Mouse (Mus musculus) CH12.LX (cell line): ENCODE data around the gene 9130409I23Rik. TPM values are rescaled to one million over a fixed set of nuclear protein-coding genes. Genes with fewer than 3 reads are reported as not detected.

Experiments
- DNase-seq: peaks from one replicate; pipeline ENCODE4 v3.0.0-alpha.2; 2013; ENCODE audit errors: extremely low read depth
- H3K27ac ChIP-seq: 2 replicates; pipeline ENCODE4 v1.5.1; 2012; ENCODE audit warnings: low read depth, mild to moderate bottlenecking, control low read depth, moderate library complexity; ENCODE audit not compliant: insufficient read depth
- H3K27me3 ChIP-seq: replicated peaks from 2 replicates; pipeline ENCODE3; 2012; ENCODE audit warnings: inconsistent platforms
- H3K36me3 ChIP-seq, 2 experiments: replicated peaks in 1 of 2; 2 replicates each; pipeline versions ENCODE3 to v1.6.1; 2012; ENCODE audit warnings: inconsistent platforms in 1 of 2, low read length in 1 of 2, mild to moderate bottlenecking in 1 of 2, mixed read lengths in 1 of 2, moderate library complexity in 1 of 2; ENCODE audit not compliant: control insufficient read depth in 1 of 2, insufficient read depth in 1 of 2
- H3K4me1 ChIP-seq, 2 experiments: 2 replicates each; pipeline ENCODE4 v1.6.1; 2012; ENCODE audit warnings: inconsistent platforms in 1 of 2, moderate library complexity in 1 of 2; ENCODE audit not compliant: insufficient read depth in 2 of 2, control insufficient read depth in 1 of 2
- H3K4me2 ChIP-seq: 2 replicates; pipeline ENCODE4 v1.6.1; 2012; ENCODE audit warnings: low read depth, mild to moderate bottlenecking, control low read depth; ENCODE audit not compliant: poor library complexity, insufficient read depth, severe bottlenecking
- H3K4me3 ChIP-seq, 3 experiments: fragments of 150-350 bp in 1 of 3; sonication (generic) in 1 of 3; replicated peaks in 1 of 3; 2 replicates each; pipeline versions ENCODE3 to v1.5.1; 2011 to 2012; ENCODE audit warnings: low read depth in 2 of 3, low read length in 2 of 3, mild to moderate bottlenecking in 2 of 3, moderate library complexity in 2 of 3, control low read depth in 1 of 3, improper control_type of control experiment in 1 of 3, inconsistent platforms in 1 of 3, mixed read lengths in 1 of 3; ENCODE audit not compliant: poor library complexity in 1 of 3
- H3K79me2 ChIP-seq: replicated peaks from 2 replicates; pipeline ENCODE4 v1.6.1; 2012; ENCODE audit warnings: mild to moderate bottlenecking, moderate library complexity; ENCODE audit not compliant: control insufficient read depth, poor library complexity, insufficient read depth, severe bottlenecking; ENCODE audit errors: extremely low read depth
- H3K9ac ChIP-seq: 2 replicates; pipeline ENCODE4 v1.6.1; 2012; ENCODE audit warnings: low read depth, mild to moderate bottlenecking, control low read depth, moderate library complexity; ENCODE audit not compliant: insufficient read depth
- H3K9me3 ChIP-seq: replicated peaks from 2 replicates; pipeline ENCODE3; 2012; ENCODE audit warnings: low read length, inconsistent platforms, mixed read lengths
- CHD2 ChIP-seq: IDR thresholded peaks from 2 replicates; pipeline ENCODE4 v1.6.1; 2011; ENCODE audit warnings: low read length, improper control_type of control experiment
- E2F4 ChIP-seq: IDR thresholded peaks from 2 replicates; pipeline ENCODE4 v1.6.1; 2011; ENCODE audit warnings: low read depth, low read length, improper control_type of control experiment; ENCODE audit not compliant: insufficient replicate concordance
- EP300 ChIP-seq: IDR thresholded peaks from 2 replicates; pipeline ENCODE4 v1.6.1; 2011; ENCODE audit warnings: low read length, improper control_type of control experiment
- ETS1 ChIP-seq: conservative IDR thresholded peaks from 2 replicates; pipeline ENCODE4 v1.6.1; 2012; ENCODE audit warnings: low read depth, mild to moderate bottlenecking, inconsistent platforms, low read length, improper control_type of control experiment, moderate library complexity
- GABPA ChIP-seq: IDR thresholded peaks from 2 replicates; pipeline ENCODE4 v1.6.1; 2012; ENCODE audit warnings: low read depth, low read length, improper control_type of control experiment, inconsistent platforms; ENCODE audit not compliant: insufficient replicate concordance
- HCFC1 ChIP-seq: IDR thresholded peaks from 2 replicates; pipeline ENCODE4 v1.6.1; 2012; ENCODE audit warnings: low read depth, mild to moderate bottlenecking, inconsistent platforms, low read length, improper control_type of control experiment
- JUND ChIP-seq: conservative IDR thresholded peaks from 2 replicates; pipeline ENCODE4 v1.6.1; 2011; ENCODE audit warnings: low read depth, low read length, improper control_type of control experiment
- KAT2A ChIP-seq: IDR thresholded peaks from 2 replicates; pipeline ENCODE4 v1.6.1; 2012; ENCODE audit warnings: low read length, improper control_type of control experiment, inconsistent platforms; ENCODE audit not compliant: insufficient replicate concordance
- MAX ChIP-seq: IDR thresholded peaks from 2 replicates; pipeline ENCODE4 v1.6.1; 2011; ENCODE audit warnings: low read length, improper control_type of control experiment
- MAZ ChIP-seq: IDR thresholded peaks from 2 replicates; pipeline ENCODE4 v1.6.1; 2012; ENCODE audit warnings: low read depth, mild to moderate bottlenecking, inconsistent platforms, low read length, improper control_type of control experiment, moderate library complexity
- MEF2A ChIP-seq: IDR thresholded peaks from 2 replicates; pipeline ENCODE4 v1.6.1; 2014; ENCODE audit warnings: low read depth, mild to moderate bottlenecking, inconsistent platforms, low read length, improper control_type of control experiment, borderline replicate concordance
- MYC ChIP-seq: IDR thresholded peaks from 2 replicates; pipeline ENCODE4 v1.6.1; 2011; ENCODE audit warnings: low read depth, mild to moderate bottlenecking, improper control_type of control experiment, low read length
- NELFE ChIP-seq: IDR thresholded peaks from 2 replicates; pipeline ENCODE4 v1.6.1; 2011; ENCODE audit warnings: low read depth, low read length, improper control_type of control experiment
- PAX5 ChIP-seq: IDR thresholded peaks from 2 replicates; pipeline ENCODE4 v1.6.1; 2012; ENCODE audit warnings: low read length, inconsistent platforms, mixed read lengths
- POLR2A ChIP-seq: IDR thresholded peaks from 2 replicates; pipeline ENCODE4 v1.6.1; 2011; ENCODE audit warnings: low read depth, mild to moderate bottlenecking, improper control_type of control experiment, low read length
- POLR2AphosphoS2 ChIP-seq: IDR thresholded peaks from 2 replicates; pipeline ENCODE4 v1.6.1; 2011; ENCODE audit warnings: low read depth, low read length, improper control_type of control experiment
- RCOR1 ChIP-seq: conservative IDR thresholded peaks from 2 replicates; pipeline ENCODE4 v1.6.1; 2012; ENCODE audit warnings: low read depth, mild to moderate bottlenecking, inconsistent platforms, low read length, improper control_type of control experiment
- SIN3A ChIP-seq: IDR thresholded peaks from 2 replicates; pipeline ENCODE4 v1.6.1; 2012; ENCODE audit warnings: low read length, improper control_type of control experiment, inconsistent platforms
- SMC3 ChIP-seq: IDR thresholded peaks from 2 replicates; pipeline ENCODE4 v1.6.1; 2011; ENCODE audit warnings: low read depth, low read length, improper control_type of control experiment
- USF1 ChIP-seq: IDR thresholded peaks from 2 replicates; pipeline ENCODE4 v1.6.1; 2014; ENCODE audit warnings: low read depth, mild to moderate bottlenecking, inconsistent platforms, low read length, improper control_type of control experiment
- ZKSCAN1 ChIP-seq: IDR thresholded peaks from 2 replicates; pipeline ENCODE4 v1.6.1; 2012; ENCODE audit warnings: low read depth, inconsistent platforms, low read length, improper control_type of control experiment, borderline replicate concordance
- ZNF384 ChIP-seq: IDR thresholded peaks from 2 replicates; pipeline ENCODE4 v1.6.1; 2012; ENCODE audit warnings: low read depth, low read length, improper control_type of control experiment, inconsistent platforms
- dilution Hi-C: fragments of 300-500 bp; cut with MboI; formaldehyde crosslinking; loops from 2 replicates; pipeline ENCODE4 v1.14.3; 2020; ENCODE audit warnings: low sequenced_read_pairs; ENCODE audit not compliant: extremely low pct_unique_long_range_greater_than_20kb, extremely low pct_ligation_motif_present
- in situ Hi-C: fragments of 300-500 bp; cut with MboI; formaldehyde crosslinking; loops from 3 replicates; pipeline ENCODE4 v1.14.3; 2019; ENCODE audit warnings: low sequenced_read_pairs, low pct_ligation_motif_present, low pct_unique_long_range_greater_than_20kb, mixed read lengths
- polyA plus RNA-seq: library from polyadenylated mRNA; unstranded; fragments of >175 nt; gene quantifications from 2 replicates; pipeline ENCODE4 v1.2.1, GENCODE M21; 2012; ENCODE audit warnings: low read depth; ENCODE audit not compliant: insufficient read length
- total RNA-seq, 2 experiments: library from RNA; depleted of rRNA; stranded (reverse); fragments of 300-350 nt in 1 of 2; fragments of >200 nt in 1 of 2; gene quantifications; 2 replicates each; pipeline ENCODE4 v1.2.3; 2012 to 2014

Gene 9130409I23Rik
- total and polyA plus RNA-seq, 3 experiments: not detected

GRCm38 (mm10) chr1:181084021-181084420, 33.0 kb downstream of the 9130409I23Rik start:
- H3K4me1 ChIP-seq: no peaks in the 10 kb centered on the region
- no peak overlapping the region for H3K27ac ChIP-seq
- dilution Hi-C loops (no loop called here), in situ Hi-C loops (no loop called here)
- no peak overlapping the region for H3K4me2 ChIP-seq
- H3K9me3 ChIP-seq: no peaks in the 10 kb centered on the region
- no peaks in the 10 kb centered on the region for H3K27me3 ChIP-seq
- H3K79me2 ChIP-seq: no peaks in the 10 kb centered on the region
- H3K36me3 ChIP-seq: no peaks in the 10 kb centered on the region
- TF ChIP-seq POLR2A (no peak), USF1 (no peak), ZNF384 (no peak), HCFC1 (no peak), JUND (no peak)
- TF ChIP-seq, all 38 proteins: peak for 0
- Histone ChIP-seq H3K9ac (no peak overlapping the region), H3K4me3 (no peak overlapping the region)
- DNase-seq: no peak

GRCm38 (mm10) chr1:181090048-181090447, 39.0 kb downstream of the 9130409I23Rik start:
- H3K27me3 ChIP-seq: no peaks in the 10 kb centered on the region
- H3K4me1 ChIP-seq: no peaks in the 10 kb centered on the region
- dilution Hi-C loops: no loop called here
- H3K4me3 ChIP-seq: no peak overlapping the region
- no peaks in the 10 kb centered on the region for H3K79me2 ChIP-seq
- no peak for TF ChIP-seq KAT2A
- TF ChIP-seq NELFE: no peak
- no peak for TF ChIP-seq SMC3
- TF ChIP-seq RCOR1: no peak
- TF ChIP-seq EP300: no peak
- no peak for TF ChIP-seq SIN3A
- no peak for TF ChIP-seq GABPA
- no peak for TF ChIP-seq ETS1
- TF ChIP-seq PAX5: no peak
- no peak for TF ChIP-seq MAX
- TF ChIP-seq CHD2: no peak
- no peak for TF ChIP-seq MAZ
- no peak for TF ChIP-seq HCFC1
- no peak for TF ChIP-seq ZNF384
- no peak for TF ChIP-seq POLR2AphosphoS2
- no peak for TF ChIP-seq E2F4
- TF ChIP-seq MYC: no peak
- TF ChIP-seq ZKSCAN1: no peak
- TF ChIP-seq MEF2A: no peak
- TF ChIP-seq, all 38 proteins: peak for 0
- in situ Hi-C loops: no loop called here
- peaks cover 34 to 45% of the 10 kb centered on the region in 2 experiments for H3K36me3 ChIP-seq
- no peak for DNase-seq
- H3K9ac ChIP-seq: no peak overlapping the region
- no peak overlapping the region for H3K4me2 ChIP-seq
- no peaks in the 10 kb centered on the region for H3K9me3 ChIP-seq
- no peak overlapping the region for H3K27ac ChIP-seq

Other genes starting within 250 kb of the 9130409I23Rik start
- gene H3f3a, start 237.3 kb upstream of the 9130409I23Rik start, total RNA-seq (2012; rRNA removed): 571 and 590 TPM in 2 replicates
- 1,420 and 1,540 TPM in 2 replicates for gene H3f3a, start 237.3 kb upstream of the 9130409I23Rik start, total RNA-seq (2014; rRNA removed)
- gene H3f3a, start 237.3 kb upstream of the 9130409I23Rik start, polyA plus RNA-seq: 629 and 715 TPM in 2 replicates
- gene Sde2, start 200.1 kb upstream of the 9130409I23Rik start, total RNA-seq (2012; rRNA removed): 24.7 and 26.3 TPM in 2 replicates
- gene Sde2, start 200.1 kb upstream of the 9130409I23Rik start, total RNA-seq (2014; rRNA removed): 25.1 and 28.0 TPM in 2 replicates
- 33.2 and 34.6 TPM in 2 replicates for gene Sde2, start 200.1 kb upstream of the 9130409I23Rik start, polyA plus RNA-seq
- gene Lefty2, start 158.1 kb upstream of the 9130409I23Rik start, total RNA-seq (2012; rRNA removed): not detected in 2 replicates
- not detected in 2 replicates for gene Lefty2, start 158.1 kb upstream of the 9130409I23Rik start, total RNA-seq (2014; rRNA removed)
- not detected in 2 replicates for gene Lefty2, start 158.1 kb upstream of the 9130409I23Rik start, polyA plus RNA-seq
- gene Pycr2, start 146.9 kb upstream of the 9130409I23Rik start, total RNA-seq (2012; rRNA removed): 131 and 158 TPM in 2 replicates
- 119 and 133 TPM in 2 replicates for gene Pycr2, start 146.9 kb upstream of the 9130409I23Rik start, total RNA-seq (2014; rRNA removed)
- 73.0 and 82.3 TPM in 2 replicates for gene Pycr2, start 146.9 kb upstream of the 9130409I23Rik start, polyA plus RNA-seq
- gene Lefty1, start 116.2 kb upstream of the 9130409I23Rik start, total RNA-seq (2012; rRNA removed): 0.17 TPM in 1 of 2 replicates, not detected in the other
- 0.14 TPM in 1 of 2 replicates, not detected in the other for gene Lefty1, start 116.2 kb upstream of the 9130409I23Rik start, total RNA-seq (2014; rRNA removed)
- gene Lefty1, start 116.2 kb upstream of the 9130409I23Rik start, polyA plus RNA-seq: 0.15 TPM in 1 of 2 replicates, not detected in the other
- gene Tmem63a, start 108.9 kb upstream of the 9130409I23Rik start, total RNA-seq (2012; rRNA removed): 2.2 and 2.6 TPM in 2 replicates
- 0.89 and 1.1 TPM in 2 replicates for gene Tmem63a, start 108.9 kb upstream of the 9130409I23Rik start, total RNA-seq (2014; rRNA removed)
- gene Tmem63a, start 108.9 kb upstream of the 9130409I23Rik start, polyA plus RNA-seq: 3.0 TPM in 2 replicates
- 7.5 and 12.0 TPM in 2 replicates for gene Ephx1, start 30.3 kb upstream of the 9130409I23Rik start, total RNA-seq (2012; rRNA removed)
- gene Ephx1, start 30.3 kb upstream of the 9130409I23Rik start, total RNA-seq (2014; rRNA removed): 9.8 and 10.7 TPM in 2 replicates
- gene Ephx1, start 30.3 kb upstream of the 9130409I23Rik start, polyA plus RNA-seq: 20.7 and 21.5 TPM in 2 replicates
- 19.9 and 22.1 TPM in 2 replicates for gene Nvl, start 93.0 kb downstream of the 9130409I23Rik start, total RNA-seq (2012; rRNA removed)
- 27.1 and 30.3 TPM in 2 replicates for gene Nvl, start 93.0 kb downstream of the 9130409I23Rik start, total RNA-seq (2014; rRNA removed)
- gene Nvl, start 93.0 kb downstream of the 9130409I23Rik start, polyA plus RNA-seq: 36.0 and 38.4 TPM in 2 replicates
- 24.2 and 28.9 TPM in 2 replicates for gene Cnih4, start 93.5 kb downstream of the 9130409I23Rik start, total RNA-seq (2012; rRNA removed)
- gene Cnih4, start 93.5 kb downstream of the 9130409I23Rik start, total RNA-seq (2014; rRNA removed): 34.9 and 39.1 TPM in 2 replicates
- gene Cnih4, start 93.5 kb downstream of the 9130409I23Rik start, polyA plus RNA-seq: 45.7 and 54.1 TPM in 2 replicates
- 32.4 and 32.9 TPM in 2 replicates for gene Wdr26, start 160.8 kb downstream of the 9130409I23Rik start, total RNA-seq (2012; rRNA removed)
- gene Wdr26, start 160.8 kb downstream of the 9130409I23Rik start, total RNA-seq (2014; rRNA removed): 34.2 and 38.7 TPM in 2 replicates
- 50.8 and 65.0 TPM in 2 replicates for gene Wdr26, start 160.8 kb downstream of the 9130409I23Rik start, polyA plus RNA-seq